Mouse (Mus musculus) kidney, embryonic 16.5 days (tissue): Measurements from ENCODE around the gene Cryaa. TPM values are rescaled to one million over a fixed set of nuclear protein-coding genes. Genes with fewer than 3 reads are reported as not detected.

Experiments used
- ATAC-seq: fragments of 200-750 bp; cut with Nextera tagmentation; 2 replicates; pipeline ENCODE4 v1.8.0; 2017; ENCODE audit warnings: moderate TSS enrichment; ENCODE audit not compliant: low FRiP score, low TSS enrichment
- H3K27ac ChIP-seq: fragments of 300-500 bp; sonication (generic); 2 replicates; pipeline ENCODE4 v1.5.1; 2014; ENCODE audit warnings: low read length
- H3K27me3 ChIP-seq: fragments of 300-500 bp; sonication (generic); 2 replicates; pipeline ENCODE4 v1.6.1; 2014; ENCODE audit warnings: low read length, control low read depth, mixed read lengths; ENCODE audit not compliant: insufficient read depth
- H3K36me3 ChIP-seq: fragments of 300-500 bp; sonication (generic); 2 replicates; pipeline ENCODE4 v1.6.1; 2014; ENCODE audit warnings: low read length, control low read depth, mixed read lengths; ENCODE audit not compliant: insufficient read depth
- H3K4me1 ChIP-seq: fragments of 300-500 bp; sonication (generic); 2 replicates; pipeline ENCODE4 v1.6.1; 2014; ENCODE audit warnings: low read length, control low read depth, mixed read lengths; ENCODE audit not compliant: insufficient read depth
- H3K4me2 ChIP-seq: fragments of 300-500 bp; sonication (generic); replicated peaks from 2 replicates; pipeline ENCODE4 v1.6.1; 2014; ENCODE audit warnings: low read depth, low read length
- H3K4me3 ChIP-seq: fragments of 300-500 bp; sonication (generic); 2 replicates; pipeline ENCODE4 v1.5.1; 2014; ENCODE audit warnings: mild to moderate bottlenecking, low read length
- H3K9ac ChIP-seq: fragments of 300-500 bp; sonication (generic); replicated peaks from 2 replicates; pipeline ENCODE4 v1.6.1; 2014; ENCODE audit warnings: low read length
- H3K9me3 ChIP-seq: fragments of 300-500 bp; sonication (generic); 2 replicates; pipeline ENCODE4 v1.6.1; 2016; ENCODE audit warnings: low read length, control low read depth
- WGBS: fragments of 180-500 bp; shearing (Covaris S2); extraction: QIAGEN DNeasy Blood & Tissue Kit; methylation state at CpG from one replicate; pipeline ENCODE4 v1.1.7; 2014; 5-methylcytosine and 5-hydroxymethylcytosine counted together
- polyA plus RNA-seq: library from polyadenylated mRNA; unstranded; fragments of >200 nt; fragmentation: Nextera tagmentation; extraction: Ambion mirVana; gene quantifications from 2 replicates; pipeline ENCODE4 v1.2.1, GENCODE M21; 2015

The Cryaa gene
- polyA plus RNA-seq, result not detected in 2 replicates

DNA sequence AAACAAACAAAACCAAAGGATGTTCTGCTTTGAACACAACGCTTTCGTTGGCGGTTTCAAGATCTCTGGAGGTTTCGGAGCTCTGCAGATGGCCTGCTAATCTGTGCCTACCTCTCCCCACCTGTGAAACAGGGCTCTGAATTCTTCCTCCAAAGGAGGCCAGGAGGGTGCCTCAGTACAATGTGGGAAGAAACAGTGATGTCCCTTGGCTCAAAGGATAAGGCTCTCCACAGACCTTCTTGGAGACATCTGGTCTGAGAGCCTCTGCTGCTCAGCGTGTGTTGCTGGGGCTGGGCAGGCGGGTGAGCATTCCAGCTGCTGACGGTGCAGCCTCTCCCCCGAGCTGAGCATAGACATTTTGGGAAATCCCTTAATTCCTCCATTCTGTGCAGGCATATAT lies at the start of gene Cryaa:
Cryaa (plus strand) TSS at position 301 of the 400 bp plus-strand sequence.
- ATAC-seq, result no peak
- no peaks in the 10 kb centered on the region for H3K27me3 ChIP-seq
- H3K36me3 ChIP-seq, result no peaks in the 10 kb centered on the region
- H3K4me3 ChIP-seq, result no peak within 1 kb of the TSS
- H3K4me2 ChIP-seq, result no peak within 1 kb of the TSS
- no peak within 1 kb of the TSS for H3K9ac ChIP-seq
- no peak within 1 kb of the TSS for H3K27ac ChIP-seq
- H3K9me3 ChIP-seq, result no peaks in the 10 kb centered on the region
- 81% methylated on average over 8 of the region's 8 CpGs for WGBS
- no peaks in the 10 kb centered on the region for H3K4me1 ChIP-seq

DNA sequence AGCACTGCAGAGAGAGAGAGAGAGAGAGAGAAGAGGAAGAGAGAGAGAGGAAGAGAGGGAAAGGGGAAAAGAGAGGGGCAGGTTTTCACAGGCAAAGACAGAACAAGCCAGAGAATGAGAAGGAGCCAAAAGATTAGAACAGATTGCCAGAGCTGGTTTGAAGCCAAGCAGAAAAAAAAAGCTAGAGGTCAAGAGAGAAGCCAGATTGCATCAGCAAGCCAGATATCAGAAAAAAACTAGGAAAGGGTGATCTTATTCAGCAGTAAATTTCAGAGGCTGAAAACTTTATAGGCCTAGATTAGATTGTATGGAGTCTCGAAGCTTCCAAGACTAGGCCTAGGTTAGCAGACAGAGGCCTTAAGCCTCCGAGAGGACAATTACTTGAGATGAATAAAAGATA lies 49.6 kb upstream of the Cryaa start:
- no peaks in the 10 kb centered on the region for H3K9me3 ChIP-seq
- WGBS, result 92% methylated on average over 2 of the region's 2 CpGs

DNA sequence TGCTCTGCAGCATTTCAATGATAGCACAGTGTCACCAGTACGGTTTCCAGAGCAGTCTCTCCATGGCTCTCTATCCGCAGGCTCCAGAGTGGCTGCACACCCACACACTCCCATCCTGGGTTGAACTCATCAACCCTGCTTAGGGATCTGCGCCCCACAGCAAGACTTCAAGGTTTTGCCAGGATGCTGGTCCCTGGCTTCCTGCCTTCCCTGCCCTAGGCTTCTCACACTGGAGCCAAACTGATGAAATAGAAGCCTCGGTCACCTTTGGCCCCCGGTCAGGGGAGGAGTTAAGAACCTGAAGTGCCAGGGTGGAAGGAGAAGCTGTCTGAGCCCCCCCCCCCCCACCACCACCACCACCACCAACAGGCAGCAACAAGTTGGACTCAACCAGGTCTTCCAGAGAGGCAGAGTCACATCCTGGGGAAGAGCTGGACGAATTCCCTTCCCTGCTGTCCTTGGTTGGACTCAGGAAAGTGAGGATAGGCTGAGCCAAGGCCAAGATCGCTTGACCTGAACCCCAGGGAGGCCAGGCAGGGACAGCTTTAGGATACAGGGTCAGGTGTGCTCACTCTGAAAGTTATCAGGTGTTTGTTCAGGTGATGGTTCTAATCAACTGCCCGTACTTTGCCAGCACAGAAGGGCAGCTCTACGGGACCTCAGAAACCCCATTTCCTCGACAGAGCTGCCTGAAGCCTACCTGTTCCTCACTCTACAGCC lies 46.4 kb upstream of the Cryaa start:
- Histone ChIP-seq H3K4me3 (no peak overlapping the region), H3K27ac (no peak overlapping the region), H3K36me3 (no peaks in the 10 kb centered on the region), H3K9me3 (no peaks in the 10 kb centered on the region), H3K4me1 (peaks cover under 1% of the 10 kb centered on the region), H3K27me3 (peaks cover 13% of the 10 kb centered on the region), H3K4me2 (no peak overlapping the region), H3K9ac (no peak overlapping the region)
- WGBS, result 74% methylated on average over 10 of the region's 10 CpGs
- no peak for ATAC-seq

More for the DNA sequence above, 49.6 kb upstream of the Cryaa start:
- no peak for ATAC-seq
- no peak overlapping the region for H3K9ac ChIP-seq
- H3K4me1 ChIP-seq, result no peaks in the 10 kb centered on the region
- H3K27me3 ChIP-seq, result no peaks in the 10 kb centered on the region
- H3K36me3 ChIP-seq, result no peaks in the 10 kb centered on the region
- no peak overlapping the region for H3K27ac ChIP-seq
- no peak overlapping the region for H3K4me3 ChIP-seq
- no peak overlapping the region for H3K4me2 ChIP-seq

DNA sequence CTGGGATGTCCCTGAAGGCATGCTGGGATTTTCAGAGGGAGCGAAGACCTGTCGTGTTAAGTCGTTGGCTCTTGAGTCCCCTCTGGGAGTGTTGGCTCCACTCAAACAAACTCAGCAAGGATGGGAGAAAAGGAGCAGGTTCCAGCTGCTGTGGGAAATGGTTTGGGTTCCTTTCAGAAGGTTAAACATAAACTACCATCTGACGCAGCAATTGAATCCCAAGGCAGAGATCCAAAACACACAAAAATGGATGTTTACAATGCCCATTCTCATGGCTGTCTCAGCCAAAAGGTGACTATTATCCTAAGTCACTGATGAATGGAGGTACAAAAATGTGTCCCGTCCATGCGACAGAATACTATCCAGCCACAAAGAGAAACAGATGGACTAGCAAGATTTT lies 44.6 kb upstream of the Cryaa start:
- ATAC-seq, result no peak
- H3K4me2 ChIP-seq, result no peak overlapping the region
- WGBS, result 72% methylated on average over 6 of the region's 6 CpGs

DNA sequence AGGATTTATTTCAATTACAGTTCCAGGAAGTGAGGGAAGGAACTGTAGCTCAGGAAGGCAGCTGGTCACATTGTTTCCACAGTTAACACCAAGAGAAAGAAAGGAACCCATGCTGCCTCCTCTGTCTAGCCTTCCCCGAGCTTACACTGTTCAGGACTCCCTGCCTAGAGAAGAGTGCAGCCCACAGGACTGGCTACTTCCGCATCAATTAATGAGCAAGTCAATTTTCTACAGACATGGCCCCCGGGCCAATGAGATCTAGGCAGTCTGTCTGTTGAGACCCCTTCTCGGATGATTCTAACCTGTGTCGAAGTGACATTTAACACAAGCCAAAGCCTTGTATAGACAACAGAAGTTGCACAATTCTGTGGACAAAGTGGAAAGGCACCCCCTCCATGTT lies 42.7 kb upstream of the Cryaa start:
- H3K9me3 ChIP-seq, result no peaks in the 10 kb centered on the region
- WGBS, result 81% methylated on average over 5 of the region's 5 CpGs
- H3K4me3 ChIP-seq, result no peak overlapping the region
- H3K4me1 ChIP-seq, result peaks cover 11% of the 10 kb centered on the region
- no peaks in the 10 kb centered on the region for H3K36me3 ChIP-seq
- no peak overlapping the region for H3K4me2 ChIP-seq
- H3K9ac ChIP-seq, result no peak overlapping the region
- ATAC-seq, result no peak
- H3K27me3 ChIP-seq, result peaks cover 16% of the 10 kb centered on the region
- H3K27ac ChIP-seq, result no peak overlapping the region

More for the DNA sequence above, 44.6 kb upstream of the Cryaa start:
- Histone ChIP-seq H3K9ac (no peak overlapping the region), H3K27me3 (peaks cover 16% of the 10 kb centered on the region), H3K9me3 (no peaks in the 10 kb centered on the region), H3K4me1 (peaks cover 11% of the 10 kb centered on the region), H3K27ac (no peak overlapping the region), H3K36me3 (no peaks in the 10 kb centered on the region), H3K4me3 (no peak overlapping the region)

DNA sequence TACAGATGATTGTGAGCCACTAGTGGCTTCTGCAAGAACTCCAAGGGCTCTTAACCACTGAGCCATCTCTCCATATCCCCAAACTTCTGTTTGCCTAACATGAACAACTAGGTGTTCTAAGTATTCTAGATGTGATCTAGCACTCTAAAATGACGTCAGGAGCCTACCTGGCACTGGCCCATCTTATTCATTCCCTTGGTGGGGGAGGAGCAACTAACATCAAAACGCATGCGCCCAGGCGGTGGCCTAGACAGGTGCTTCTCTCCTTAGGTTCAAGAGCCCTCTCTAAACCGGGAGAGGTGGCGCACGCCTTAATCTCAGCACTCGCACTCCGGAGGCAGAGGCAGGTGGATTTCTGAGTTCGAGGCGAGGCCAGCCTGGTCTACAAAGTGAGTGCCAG lies 41.8 kb upstream of the Cryaa start:
- peaks cover 11% of the 10 kb centered on the region for H3K4me1 ChIP-seq
- WGBS, result 62% methylated on average over 11 of the region's 11 CpGs
- H3K9ac ChIP-seq, result no peak overlapping the region
- no peak overlapping the region for H3K27ac ChIP-seq
- peaks cover 16% of the 10 kb centered on the region for H3K27me3 ChIP-seq
- no peak overlapping the region for H3K4me3 ChIP-seq
- ATAC-seq, result no peak
- no peaks in the 10 kb centered on the region for H3K36me3 ChIP-seq
- no peaks in the 10 kb centered on the region for H3K9me3 ChIP-seq
- H3K4me2 ChIP-seq, result peak overlapping the region; percentile 99; the same call in 1 of the 2 replicates

DNA sequence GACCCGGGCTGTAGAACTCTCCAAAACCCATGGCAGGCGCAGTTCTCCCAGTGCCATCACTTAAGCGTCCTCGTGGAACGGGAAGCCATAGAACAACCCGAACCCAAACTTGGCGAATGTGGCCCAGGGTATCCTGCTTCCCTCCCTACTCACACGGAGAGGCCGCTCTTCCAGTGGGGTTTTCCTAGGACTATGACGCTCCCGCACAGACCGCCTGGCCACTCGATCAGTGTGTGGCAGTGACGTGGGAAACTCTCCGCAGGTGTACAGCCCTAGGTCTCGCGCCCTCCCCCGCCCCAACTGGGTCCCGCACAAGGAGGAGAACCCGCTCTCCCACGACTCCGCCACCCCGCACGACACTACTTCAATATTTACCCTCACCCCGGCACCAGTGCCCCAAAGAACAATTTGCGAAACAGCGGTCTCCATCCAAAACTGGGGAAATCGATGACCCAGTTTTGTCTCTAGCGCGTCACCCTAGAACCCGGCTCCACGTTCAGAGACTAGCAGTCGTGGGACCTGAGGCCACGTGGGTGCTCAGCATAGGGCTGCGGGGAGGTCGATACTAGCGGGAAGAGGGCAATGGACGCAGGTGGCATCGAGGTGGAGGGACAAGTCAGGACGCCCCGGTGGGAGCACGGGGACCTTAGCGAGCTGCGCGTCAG lies 41.2 kb upstream of the Cryaa start:
- ATAC-seq, result no peak; the same call in 1 of the 2 replicates
- peaks cover 11% of the 10 kb centered on the region for H3K4me1 ChIP-seq

DNA sequence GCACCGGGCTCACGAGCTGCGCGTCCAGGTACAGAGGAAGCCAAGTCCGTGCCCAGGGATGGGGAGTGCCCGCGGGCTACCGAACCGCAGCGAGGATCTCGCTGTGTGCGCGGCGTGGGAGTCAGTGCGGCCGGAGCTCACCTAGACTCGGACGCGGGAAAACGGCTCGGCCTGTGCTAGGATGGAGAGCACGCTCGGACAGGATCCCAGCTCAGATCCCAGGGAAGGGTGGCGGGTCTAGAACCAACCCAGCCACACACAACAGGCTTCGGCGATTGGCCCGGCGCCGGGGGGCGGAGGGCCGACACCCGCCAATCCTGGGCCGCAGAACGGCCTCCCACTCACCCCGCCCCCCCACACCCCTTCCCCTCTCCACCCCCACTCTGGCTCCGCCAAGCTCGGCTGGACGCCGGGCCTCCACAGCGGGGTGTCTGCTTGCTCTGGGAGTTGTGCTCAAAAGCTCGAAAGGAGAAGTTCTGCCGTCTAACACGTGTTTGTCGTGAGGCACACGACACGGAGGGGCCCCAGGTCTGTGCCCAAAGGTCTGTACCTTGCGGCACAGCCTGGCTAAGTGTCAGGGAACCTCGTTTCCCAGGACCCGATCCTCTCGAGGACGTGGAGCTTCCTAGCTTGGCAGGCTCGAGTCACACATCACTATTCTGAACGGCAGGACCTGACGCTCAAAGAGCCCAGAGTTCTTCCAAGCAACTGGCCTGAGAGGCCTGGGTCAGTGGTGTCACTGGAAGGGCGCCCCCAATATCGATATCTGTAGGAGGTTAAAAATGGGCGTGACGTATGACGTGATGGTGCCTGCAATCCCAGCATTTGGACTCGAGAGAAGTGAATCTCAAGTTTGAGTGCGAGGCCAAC lies 40.4 kb upstream of the Cryaa start, which contains the start of gene Cbs:
Cbs (minus strand) TSS at position 297 of the 870 bp plus-strand sequence.
- peak; percentile 96 for ATAC-seq
- no peaks in the 10 kb centered on the region for H3K36me3 ChIP-seq
- peak within 1 kb of the TSS; percentile 99 for H3K4me2 ChIP-seq
- peak within 1 kb of the TSS; percentile 61 for H3K4me3 ChIP-seq
- WGBS, result 3% methylated on average over 60 of the region's 61 CpGs
- H3K9ac ChIP-seq, result peak within 1 kb of the TSS; percentile 66
- no peak within 1 kb of the TSS for H3K27ac ChIP-seq
- H3K9me3 ChIP-seq, result no peaks in the 10 kb centered on the region
- peaks cover 16% of the 10 kb centered on the region for H3K27me3 ChIP-seq
- peaks cover 11% of the 10 kb centered on the region for H3K4me1 ChIP-seq

More for the DNA sequence above, 41.2 kb upstream of the Cryaa start:
- peak overlapping the region; percentile 66 for H3K9ac ChIP-seq
- 3% methylated on average over 45 of the region's 45 CpGs for WGBS
- H3K27me3 ChIP-seq, result peaks cover 16% of the 10 kb centered on the region
- H3K4me2 ChIP-seq, result peak overlapping the region; percentile 99
- no peak overlapping the region for H3K27ac ChIP-seq
- H3K36me3 ChIP-seq, result no peaks in the 10 kb centered on the region
- peak overlapping the region; percentile 61 for H3K4me3 ChIP-seq
- no peaks in the 10 kb centered on the region for H3K9me3 ChIP-seq

DNA sequence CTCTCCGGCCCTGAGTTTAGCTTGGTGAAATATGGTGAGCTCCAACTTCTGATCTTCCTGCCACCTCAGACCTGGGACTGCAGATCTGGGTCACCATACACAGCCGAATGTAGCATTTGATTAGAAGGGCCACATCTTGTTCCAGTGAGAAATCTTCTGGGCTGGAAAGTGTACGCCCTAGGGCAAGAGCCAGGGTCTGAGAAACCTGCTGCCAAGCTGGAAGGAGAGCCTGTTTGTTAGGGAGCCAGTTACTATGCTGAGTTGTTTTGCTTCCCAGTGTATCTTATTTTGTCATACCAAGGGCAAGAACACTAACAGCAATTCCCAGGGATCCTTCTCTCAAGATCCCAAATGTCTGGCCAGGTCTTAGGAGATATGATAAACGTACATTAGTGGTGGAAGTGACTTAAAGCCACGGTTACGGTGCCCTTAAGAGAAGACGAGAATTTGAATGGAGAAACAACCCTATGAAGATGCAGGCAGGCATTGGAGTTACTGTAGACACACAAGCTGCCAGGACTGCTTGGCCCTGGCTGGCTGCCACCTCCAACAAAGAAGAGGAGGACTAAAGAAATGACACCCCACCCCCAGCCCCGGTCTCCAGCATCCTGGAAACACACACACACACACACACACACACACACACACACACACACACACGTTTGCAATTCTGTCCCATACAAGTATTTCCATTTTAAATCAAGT lies 39.6 kb upstream of the Cryaa start:
- 64% methylated on average over 9 of the region's 9 CpGs for WGBS
- H3K4me2 ChIP-seq, result peak overlapping the region; percentile 99; the same call in 1 of the 2 replicates
- H3K4me1 ChIP-seq, result peaks cover 11% of the 10 kb centered on the region
- no peak for ATAC-seq
- H3K36me3 ChIP-seq, result no peaks in the 10 kb centered on the region
- H3K27me3 ChIP-seq, result peaks cover 16% of the 10 kb centered on the region
- H3K27ac ChIP-seq, result no peak overlapping the region
- H3K4me3 ChIP-seq, result no peak overlapping the region
- no peaks in the 10 kb centered on the region for H3K9me3 ChIP-seq
- no peak overlapping the region for H3K9ac ChIP-seq
